Mouse (Mus musculus) erythroblast, adult 5-6 weeks (primary cell): ENCODE measurements around the gene Disp3. TPM values are rescaled to one million over a fixed set of nuclear protein-coding genes. Genes with fewer than 3 reads are reported as not detected.

ENCODE experiments used
- ATAC-seq: replicated peaks from 2 replicates; pipeline ENCODE4 v1.8.0; 2016; ENCODE audit warnings: moderate number of reproducible peaks, mild to moderate bottlenecking, moderate TSS enrichment, inconsistent platforms; ENCODE audit not compliant: poor library complexity, low FRiP score, severe bottlenecking
- total RNA-seq, 2 experiments: library from RNA; stranded (forward) in 1 of 2; stranded (reverse) in 1 of 2; fragments of 150-400 nt in 1 of 2; fragments of 200-764, 138-1000 nt in 1 of 2; gene quantifications; 2 replicates each; pipeline versions ENCODE4 v1.2.3 to v1.2.4; 2015 to 2017; ENCODE audit warnings: low replicate concordance in 2 of 2

Disp3 gene
- total RNA-seq (2015; ENCODE audit: low replicate concordance) (not detected in 2 replicates), total RNA-seq (2017; ENCODE audit: low replicate concordance) (not detected in 2 replicates)

DNA sequence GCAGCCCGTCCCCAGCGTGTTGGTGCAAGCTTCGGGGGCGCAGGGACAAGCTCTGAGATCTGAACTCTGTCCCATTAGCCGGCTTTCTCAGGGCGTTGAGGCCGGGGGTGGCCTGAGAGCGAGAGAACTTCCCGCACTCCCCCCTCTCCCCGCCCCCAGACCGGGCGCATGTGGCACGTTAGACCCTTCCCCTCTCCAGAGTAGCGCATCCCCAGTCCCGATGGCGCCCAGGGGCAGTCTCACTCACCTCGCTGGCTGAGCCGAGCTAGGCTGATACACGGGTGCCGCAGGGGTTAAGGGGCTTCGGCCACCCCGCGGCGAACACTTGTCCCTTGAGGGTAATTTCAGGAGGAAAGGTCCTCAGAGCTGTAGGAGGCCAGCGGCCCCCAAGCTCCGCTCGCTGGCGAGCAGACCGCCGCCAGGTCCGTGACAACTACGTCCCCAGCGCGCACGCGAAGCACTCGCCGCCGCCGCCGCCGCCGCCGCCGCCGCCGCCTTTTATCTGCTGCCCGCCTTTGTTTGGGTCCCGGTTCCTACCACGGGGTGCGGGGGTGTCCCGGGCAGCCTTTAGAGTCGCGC lies at the start of gene Disp3:
Gene Disp3, minus strand, starts transcription at position 490 of the 579 bp plus-strand sequence.
- ATAC-seq = no peak

DNA sequence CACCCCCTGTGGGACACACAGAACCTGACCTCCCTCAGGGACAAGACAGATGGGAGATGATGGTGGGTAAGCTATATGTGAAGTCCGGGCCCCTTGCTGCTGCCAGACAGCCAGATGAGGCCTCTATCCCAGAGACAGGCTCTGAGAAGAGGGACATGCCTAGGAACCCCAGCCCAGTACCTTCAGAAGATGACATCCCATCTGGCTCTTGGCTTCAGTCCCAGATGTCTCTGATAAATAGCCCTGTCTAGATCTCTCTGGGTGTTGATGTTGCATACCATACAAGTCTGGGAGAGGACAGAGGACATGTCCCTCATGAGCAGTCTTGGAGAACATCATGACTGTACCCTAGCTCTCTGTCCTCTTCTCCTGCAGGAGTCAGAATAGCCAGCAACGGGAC lies 42.5 kb upstream of the Disp3 start:
- no peak for ATAC-seq

DNA sequence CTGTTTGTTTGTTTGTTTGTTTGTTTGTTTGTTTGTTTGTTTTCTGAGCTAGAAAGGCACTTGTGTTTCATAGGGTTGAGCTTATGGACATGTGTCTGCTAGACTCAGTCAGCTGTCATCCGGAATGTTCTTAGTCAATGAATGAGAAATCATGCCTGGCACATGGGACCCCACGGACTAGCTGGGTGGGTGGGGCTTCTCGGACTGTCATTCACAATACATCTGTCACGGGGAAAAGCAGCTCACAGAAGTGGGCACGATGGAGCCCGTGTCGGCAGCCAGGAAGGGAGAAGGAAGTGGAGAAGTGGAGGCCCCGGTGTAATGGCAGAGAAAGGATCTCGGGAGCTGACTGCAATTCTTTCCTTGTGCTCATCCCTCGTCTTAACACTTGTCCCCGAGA lies 41.7 kb upstream of the Disp3 start:
- ATAC-seq = no peak

DNA sequence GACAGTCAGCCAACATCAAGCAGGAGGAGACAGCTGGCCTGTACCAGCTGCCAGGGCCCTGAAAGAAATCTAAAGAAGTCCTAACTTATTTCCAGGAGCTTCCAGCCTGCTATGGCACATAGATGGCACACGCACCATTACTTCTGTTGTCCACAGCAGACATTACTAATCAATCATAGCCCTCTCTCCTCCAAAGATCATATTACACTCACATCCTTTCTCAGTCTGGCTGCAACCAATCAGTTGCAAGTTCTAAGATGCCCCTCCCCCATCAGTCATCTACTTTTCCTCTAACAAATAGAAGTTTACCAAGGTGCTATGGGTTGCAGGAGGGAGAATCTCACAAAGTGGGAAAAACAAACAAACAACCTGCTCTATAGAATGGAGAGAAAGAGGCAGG lies 40.5 kb upstream of the Disp3 start:
- no peak for ATAC-seq

DNA sequence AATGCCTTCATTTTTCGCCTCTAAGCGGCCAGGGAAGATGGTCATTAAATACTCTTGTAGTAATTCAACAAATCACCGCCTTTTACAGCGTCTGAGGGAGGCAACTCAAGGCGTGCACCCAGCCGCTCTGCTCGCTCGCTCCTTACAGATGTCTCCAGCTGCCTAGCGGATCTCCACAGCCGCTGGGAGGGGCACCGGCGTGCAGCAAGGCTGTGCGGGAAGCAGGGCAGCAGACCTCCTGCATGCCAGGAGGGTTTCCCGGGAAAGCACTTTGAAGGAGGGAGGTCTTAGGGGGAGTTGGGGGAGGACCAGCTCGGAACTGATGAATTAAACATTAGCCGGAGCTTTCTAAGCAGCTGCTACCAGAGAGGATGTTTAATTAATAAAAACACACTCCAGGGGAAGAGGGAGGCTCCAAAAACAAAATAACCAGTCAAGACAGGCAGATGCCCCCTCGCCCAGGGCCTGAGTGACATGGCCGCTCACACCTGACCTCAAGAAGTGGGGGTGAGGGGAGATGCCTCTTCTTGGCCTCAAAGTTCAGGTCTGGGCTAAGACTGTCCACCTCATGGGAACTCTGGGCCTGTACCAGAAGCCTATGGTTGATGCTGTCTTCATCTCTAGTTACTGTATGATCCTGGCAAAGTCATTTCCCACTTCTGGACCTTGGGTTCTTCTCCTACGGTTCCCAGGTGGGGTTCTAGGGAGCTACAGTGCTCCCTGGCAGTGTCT lies 39.7 kb upstream of the Disp3 start:
- ATAC-seq = no peak

DNA sequence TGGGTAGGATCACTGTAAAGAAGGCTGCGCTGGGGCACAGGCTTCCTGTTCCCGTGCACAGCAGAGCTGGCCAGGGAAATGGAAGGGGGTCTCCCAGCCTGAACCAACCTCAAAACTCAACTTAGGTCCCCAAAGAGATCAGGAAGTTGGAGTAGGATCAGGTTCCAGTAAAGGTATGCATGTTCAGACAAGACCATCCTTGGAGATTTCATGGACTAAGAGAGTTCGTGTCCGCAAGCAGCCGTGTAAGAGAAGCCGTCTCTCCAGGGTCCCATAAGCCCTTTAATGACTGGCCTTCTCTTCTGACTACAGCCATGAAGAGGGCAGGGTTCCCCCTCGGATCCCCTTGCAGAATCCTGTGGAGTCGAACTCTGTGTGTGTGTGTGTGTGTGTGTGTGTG lies 39.0 kb upstream of the Disp3 start:
- no peak for ATAC-seq

DNA sequence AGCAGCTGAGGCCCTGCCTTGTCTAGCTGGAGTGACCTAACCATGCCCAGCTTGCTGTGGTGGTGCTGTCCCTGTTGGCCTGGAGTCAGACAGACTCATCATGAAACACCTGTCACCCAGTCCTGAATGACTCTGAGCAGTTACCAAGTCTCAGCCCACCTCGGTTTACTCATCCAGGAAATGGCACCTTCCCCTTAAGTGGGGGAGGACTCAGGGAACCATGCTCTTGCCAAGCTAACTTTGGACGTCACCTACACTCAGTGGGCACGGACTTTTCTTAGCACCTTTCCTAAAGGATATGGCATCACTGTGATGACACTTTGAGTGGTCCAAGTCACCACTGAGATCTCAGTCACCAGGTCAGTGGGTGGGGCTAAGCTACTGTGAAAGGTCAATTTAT lies 38.2 kb upstream of the Disp3 start:
- no peak for ATAC-seq

DNA sequence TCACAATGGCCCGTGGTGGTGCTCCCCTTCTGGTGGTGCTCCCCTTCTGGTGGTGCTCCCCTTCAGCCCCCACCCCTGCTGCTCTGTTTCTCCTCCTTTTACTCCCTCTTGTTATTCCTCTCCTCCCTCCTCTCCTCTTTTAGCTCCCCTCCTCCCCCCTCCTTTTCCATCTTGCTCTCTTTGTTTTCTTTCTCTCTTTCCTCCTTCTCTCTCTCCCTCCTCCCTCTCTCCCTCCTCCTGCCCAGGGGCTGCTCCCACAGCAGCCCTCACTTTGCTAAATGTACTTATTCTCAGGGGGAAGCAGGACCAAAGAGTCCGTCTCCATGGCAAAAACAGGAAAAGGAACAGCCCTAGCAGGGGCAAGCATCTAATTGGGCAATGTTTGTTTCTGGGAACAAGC lies 37.3 kb upstream of the Disp3 start:
- no peak for ATAC-seq

DNA sequence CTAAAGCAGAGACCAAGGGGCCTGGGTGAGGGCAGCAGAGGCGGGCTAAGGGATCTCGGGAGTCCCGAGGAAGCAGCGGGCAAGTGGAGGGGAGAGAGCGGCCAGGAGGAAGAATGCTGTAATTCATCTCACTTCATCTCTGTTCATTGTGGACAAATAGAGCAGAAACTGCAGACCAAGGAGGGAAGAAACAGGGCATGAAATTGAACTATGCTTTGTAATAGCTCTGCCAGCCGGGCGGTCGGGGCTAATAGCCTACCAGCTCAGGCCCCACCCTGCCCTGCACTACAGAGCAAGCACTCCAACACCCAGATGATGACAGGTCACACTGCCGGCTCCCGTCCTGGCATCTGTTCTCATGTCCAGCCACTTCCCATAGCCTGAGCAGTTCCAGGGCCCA lies 34.4 kb upstream of the Disp3 start:
- no peak for ATAC-seq

DNA sequence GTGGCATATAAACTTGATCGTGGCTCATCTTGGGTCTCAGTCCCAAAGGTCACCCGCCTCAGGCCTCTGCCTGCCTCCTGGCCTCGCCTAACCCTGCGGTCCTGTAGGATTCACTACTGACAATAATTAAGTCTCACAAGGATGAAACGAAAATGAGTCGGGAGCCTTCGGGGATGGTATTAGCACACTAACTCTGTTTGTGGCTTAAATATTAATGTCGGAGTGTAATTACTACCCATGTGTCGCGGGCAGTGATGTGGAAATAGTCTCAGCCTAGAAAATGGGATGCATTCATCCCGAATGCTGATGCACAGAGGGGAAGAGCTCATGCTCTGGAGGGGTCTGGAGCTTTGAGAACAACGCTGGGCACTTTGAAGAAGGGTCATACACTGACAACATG lies 31.6 kb upstream of the Disp3 start:
- no peak for ATAC-seq

DNA sequence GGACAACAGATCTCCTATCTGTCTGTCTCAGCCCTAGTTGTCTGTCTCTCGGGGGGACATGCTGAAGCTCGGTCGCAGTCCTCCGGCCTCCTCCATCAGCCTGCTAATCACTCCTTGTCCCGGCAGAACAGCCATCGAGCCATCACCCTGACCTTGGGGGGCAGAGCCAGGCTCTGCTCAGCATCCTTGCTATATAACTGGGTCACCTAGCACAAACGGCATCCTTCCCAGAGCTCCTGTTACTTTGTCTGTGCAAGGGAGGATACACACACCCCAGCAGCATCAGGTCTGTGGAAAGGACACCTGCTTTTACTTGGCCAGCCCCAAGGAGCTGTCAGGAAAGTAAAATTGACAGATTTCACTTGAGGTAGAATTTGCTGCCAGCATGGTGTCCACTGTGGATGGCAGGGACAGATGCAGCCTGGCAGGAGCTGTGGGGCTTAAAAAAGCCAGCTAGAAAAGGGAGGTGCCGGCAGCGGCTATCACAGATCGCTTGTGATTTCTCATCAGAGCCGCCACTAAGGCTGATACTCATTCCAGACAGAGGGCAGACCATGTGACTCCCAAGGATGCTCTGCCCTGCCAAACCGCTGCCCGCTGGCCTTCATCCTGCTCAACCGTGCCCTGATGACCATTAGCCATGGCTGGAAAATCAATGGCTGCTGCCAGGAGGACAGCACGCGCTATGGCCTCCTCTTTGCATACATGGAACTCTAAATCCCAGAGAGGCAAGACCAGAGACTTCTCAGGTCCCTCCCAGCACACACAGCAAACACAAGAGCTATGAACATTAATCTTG lies 27.8 kb upstream of the Disp3 start:
- no peak for ATAC-seq

DNA sequence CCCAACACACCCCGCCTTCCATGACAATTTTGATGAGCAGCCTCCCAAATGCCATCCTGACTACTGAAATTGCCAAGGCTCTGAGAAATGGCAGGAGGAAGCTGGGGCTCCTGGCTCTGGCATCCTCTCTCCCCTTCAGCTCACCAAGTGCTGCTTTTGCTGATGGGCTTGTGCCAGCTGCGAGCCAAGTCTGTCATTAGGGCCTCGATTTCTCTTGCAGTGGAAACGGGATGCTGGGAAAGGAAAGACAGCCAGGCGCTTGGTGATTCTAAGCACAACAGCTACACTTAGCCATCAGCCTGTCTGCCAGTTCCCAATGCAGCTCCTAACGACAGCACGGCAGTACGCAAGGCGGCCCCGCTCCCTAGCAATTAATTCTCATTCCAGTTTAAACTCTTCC lies 26.6 kb upstream of the Disp3 start:
- ATAC-seq = no peak

DNA sequence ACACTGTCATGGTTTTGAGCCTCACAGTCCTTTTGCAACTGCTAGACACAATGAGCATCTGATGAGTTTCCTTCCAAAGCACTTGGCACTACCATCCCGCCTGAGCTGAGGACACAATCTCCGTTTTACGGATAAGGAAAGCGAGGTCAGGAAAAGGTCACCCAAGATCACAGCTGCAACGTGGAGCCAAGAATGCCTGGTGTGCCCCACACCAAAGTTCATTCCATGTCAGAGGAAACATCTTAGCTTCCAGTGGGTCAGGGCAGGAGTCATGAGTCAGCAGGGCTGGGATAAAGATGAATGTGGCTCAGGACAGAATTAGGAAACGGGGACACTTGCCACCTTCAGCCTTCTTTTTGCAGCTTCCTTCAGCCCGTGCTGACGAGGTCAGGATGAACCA lies 25.8 kb upstream of the Disp3 start:
- ATAC-seq = no peak

DNA sequence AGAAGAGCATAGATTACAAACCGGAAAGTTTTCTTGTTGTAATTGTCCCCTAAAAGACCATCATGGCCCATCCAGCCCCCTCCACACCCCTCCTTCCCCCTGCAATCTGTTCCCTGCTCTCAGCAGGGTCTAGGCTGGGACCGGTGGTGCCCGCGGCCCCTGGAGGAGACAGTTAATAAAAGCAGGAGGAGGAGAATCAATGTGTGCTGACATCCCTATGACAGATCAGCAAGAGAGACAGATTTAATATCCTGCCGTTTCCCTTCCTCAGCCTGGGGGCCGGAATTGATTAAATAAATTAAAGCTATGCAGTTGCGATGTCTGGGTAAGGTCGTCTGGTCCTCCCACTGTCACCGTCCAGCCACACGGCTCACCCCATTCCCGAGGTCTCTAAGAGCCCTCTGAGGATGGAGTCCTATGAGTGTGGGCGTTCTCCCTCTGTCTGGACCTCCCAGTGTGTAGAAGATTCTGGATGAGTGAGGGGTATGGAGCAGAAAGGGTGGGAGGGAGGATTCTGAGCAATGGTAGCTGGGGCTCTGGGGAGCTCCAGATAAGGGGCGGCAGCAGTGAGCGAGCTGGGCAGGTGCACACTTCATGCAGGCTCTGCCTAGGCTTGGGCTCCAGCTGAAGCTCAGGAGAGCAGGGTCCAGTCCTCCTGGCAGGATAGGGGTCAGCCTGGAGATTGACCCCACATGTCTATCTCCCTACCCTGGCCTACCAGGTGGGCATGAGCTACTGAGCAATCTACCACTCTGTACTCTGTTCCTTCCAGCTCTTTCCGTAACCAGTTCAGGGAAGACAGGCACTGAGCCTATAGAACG lies 24.7 kb upstream of the Disp3 start:
- no peak for ATAC-seq

DNA sequence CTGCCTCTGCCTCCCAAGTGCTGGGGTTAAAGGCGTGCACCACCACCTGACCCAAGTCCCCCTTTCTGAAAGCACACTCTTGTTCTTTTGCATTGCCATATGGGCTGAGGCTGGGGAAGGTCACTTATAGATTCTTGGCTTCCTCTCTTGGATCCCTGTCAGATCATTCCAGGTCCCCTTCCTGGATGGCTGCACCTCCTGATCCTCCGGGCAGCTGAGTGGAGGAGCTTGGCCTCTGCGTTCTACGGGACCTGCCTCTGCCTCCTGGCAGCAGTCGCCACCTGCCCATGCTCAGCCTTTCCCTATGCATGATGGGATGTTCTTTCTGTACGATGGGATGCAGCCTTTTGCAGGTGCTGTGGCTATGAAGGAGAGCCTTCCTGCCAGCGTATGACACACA lies 23.1 kb upstream of the Disp3 start:
- ATAC-seq = no peak

DNA sequence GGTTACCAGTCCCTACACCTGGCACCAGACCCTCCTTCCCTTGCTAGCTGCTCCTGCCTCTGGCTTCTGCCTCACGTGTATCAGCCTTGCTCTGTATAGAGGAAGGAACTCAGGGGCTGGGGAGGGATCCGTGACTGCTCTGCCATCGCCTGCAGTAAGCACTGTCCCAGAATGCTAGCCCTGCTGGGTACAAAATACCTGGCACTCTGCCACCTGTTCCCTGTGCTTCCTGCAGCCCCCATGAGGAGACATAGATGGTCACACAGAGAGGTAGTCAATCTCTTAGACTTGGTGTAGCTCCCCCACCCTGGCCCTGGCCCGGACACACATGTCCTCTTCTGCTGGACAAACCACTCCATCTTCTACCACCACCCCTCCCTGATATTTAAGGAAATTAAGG lies 22.4 kb upstream of the Disp3 start:
- no peak for ATAC-seq

DNA sequence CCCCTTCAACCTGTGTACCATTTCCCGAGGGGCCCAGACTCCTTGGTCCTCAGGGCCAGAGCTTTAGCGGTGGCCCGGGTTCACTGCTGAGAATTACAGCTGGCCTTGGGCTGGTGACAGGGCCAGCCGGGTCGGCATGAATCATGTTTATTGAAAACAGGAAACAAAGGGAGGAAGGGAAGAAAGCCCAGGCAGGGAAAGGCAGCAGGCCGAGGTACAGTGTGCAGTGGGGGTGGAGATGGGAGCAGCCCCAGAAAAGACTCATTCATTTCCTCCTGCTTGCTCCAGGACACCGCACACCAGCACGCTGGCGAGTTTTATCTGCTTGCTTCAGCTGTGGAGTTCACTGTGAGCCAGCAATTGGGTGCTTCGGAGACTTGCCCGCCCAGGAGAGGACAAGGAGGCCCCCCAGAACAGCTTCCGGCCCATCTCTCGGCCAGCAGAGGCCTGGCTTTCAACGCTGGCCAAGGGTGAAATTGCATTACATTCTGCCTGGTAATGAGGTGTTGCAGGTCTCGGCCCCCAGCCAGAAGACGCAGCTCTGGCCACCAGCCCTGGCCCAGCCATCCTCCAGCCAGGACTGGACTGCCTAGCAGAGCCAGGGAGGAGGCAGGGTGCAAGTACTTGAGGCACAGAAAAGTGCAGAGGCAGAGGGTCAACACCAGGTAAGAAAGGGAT lies 18.8 kb upstream of the Disp3 start:
- no peak for ATAC-seq

DNA sequence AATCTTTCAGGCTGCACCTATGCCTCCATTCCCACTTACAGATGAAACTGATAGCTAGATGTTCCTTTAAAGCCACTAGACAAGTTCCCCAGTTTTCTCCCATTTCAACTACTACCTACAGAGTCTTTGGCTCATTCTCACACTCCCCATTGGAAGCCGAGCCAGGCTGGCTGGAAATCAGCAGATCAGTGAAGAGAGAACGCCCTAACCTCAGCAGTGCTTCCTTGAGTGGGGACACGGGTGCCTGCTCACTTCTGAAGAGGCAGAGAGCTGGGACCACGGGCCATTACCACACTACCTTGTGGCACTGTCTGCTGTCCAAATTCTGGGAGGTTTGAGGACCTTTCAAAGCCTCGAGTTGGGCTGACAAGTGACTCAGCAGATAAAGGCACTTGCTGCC lies 11.0 kb upstream of the Disp3 start:
- ATAC-seq = no peak

DNA sequence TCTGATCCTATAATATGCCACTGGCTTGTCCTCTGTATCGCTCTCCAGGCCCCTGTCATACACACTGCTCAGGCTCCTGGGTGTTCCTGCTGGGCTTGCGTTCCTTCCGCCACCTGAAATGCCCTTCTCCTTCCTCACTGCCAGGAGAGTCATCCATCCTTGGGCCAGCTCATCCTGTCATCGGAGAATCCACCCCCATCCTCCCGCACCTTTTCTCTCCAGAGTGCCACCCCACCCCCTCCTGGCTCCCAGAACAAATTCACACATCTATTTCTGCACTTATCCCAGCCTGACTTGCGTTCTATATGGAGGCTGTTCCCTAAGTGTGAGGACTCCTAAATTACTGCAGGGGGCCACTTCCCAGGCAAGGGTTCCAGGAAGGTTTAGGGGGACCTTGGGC lies 9.9 kb upstream of the Disp3 start:
- no peak for ATAC-seq

DNA sequence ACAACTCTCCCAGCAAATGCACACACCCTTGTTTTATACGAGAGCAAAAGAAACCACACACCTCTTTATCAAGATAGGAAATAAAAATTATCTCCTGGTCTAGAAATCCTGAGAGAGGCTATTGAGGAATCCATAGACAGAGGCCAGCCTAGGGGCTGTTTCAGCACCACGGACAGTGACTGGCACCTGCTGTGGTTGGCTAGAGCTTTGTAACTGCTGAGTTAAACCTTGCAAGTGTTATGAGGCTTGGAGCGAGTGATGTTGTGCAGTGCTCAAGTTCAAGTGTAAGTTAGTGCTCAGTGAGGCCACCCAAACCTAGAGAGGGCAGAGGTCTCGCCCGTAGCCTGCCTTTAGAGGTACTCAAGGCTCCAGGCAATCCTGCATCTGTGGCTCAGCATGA lies 5.6 kb upstream of the Disp3 start:
- no peak for ATAC-seq
